Mouse (Mus musculus) hindbrain, postnatal 0 days (tissue): ENCODE measurements around the gene Ccnb1. TPM values are rescaled to one million over a fixed set of nuclear protein-coding genes. Genes with fewer than 3 reads are reported as not detected.

Experiments used
- ATAC-seq: fragments of 200-750 bp; cut with Nextera tagmentation; 2 replicates; pipeline ENCODE4 v1.8.0; 2017; ENCODE audit warnings: mild to moderate bottlenecking, moderate TSS enrichment, moderate library complexity
- DNase-seq: peaks from one replicate; pipeline ENCODE4 v3.0.0-alpha.2; 2015; ENCODE audit warnings: low spot score
- H3K27ac ChIP-seq: fragments of 300-500 bp; sonication (generic); 2 replicates; pipeline ENCODE4 v1.5.1; 2014; ENCODE audit warnings: mild to moderate bottlenecking
- H3K27me3 ChIP-seq: fragments of 300-500 bp; sonication (generic); 2 replicates; pipeline ENCODE4 v1.6.1; 2014; ENCODE audit warnings: low read length, mixed read lengths; ENCODE audit not compliant: insufficient read depth
- H3K36me3 ChIP-seq: fragments of 300-500 bp; sonication (generic); 2 replicates; pipeline ENCODE4 v1.6.1; 2014; ENCODE audit warnings: low read length, mixed read lengths; ENCODE audit not compliant: insufficient read depth
- H3K4me1 ChIP-seq: fragments of 300-500 bp; sonication (generic); 2 replicates; pipeline ENCODE4 v1.6.1; 2014; ENCODE audit warnings: antibody characterized with exemption, low read length, mixed read lengths; ENCODE audit not compliant: insufficient read depth
- H3K4me2 ChIP-seq: fragments of 300-500 bp; sonication (generic); 2 replicates; pipeline ENCODE4 v1.6.1; 2014; ENCODE audit warnings: low read depth, mild to moderate bottlenecking, low read length, moderate library complexity, mixed read lengths
- H3K4me3 ChIP-seq: fragments of 300-500 bp; sonication (generic); 2 replicates; pipeline ENCODE4 v1.5.1; 2014; ENCODE audit warnings: low read length
- H3K9ac ChIP-seq: fragments of 300-500 bp; sonication (generic); replicated peaks from 2 replicates; pipeline ENCODE4 v1.6.1; 2014; ENCODE audit warnings: mild to moderate bottlenecking, low read length, moderate library complexity, mixed read lengths
- H3K9me3 ChIP-seq: fragments of 300-500 bp; sonication (generic); 2 replicates; pipeline ENCODE4 v1.6.1; 2016; ENCODE audit warnings: low read length, mixed read lengths
- CTCF ChIP-seq: IDR thresholded peaks from 2 replicates; pipeline ENCODE4 v1.5.1; 2016; ENCODE audit warnings: antibody characterized with exemption, control low read depth, low read depth
- WGBS: fragments of 180-500 bp; shearing (Covaris S2); extraction: QIAGEN DNeasy Blood & Tissue Kit; methylation state at CpG from one replicate; pipeline ENCODE4 v1.1.7; 2014; 5-methylcytosine and 5-hydroxymethylcytosine counted together
- polyA plus RNA-seq: library from polyadenylated mRNA; unstranded; fragments of >200 nt; fragmentation: Nextera tagmentation; extraction: Ambion mirVana; gene quantifications from 2 replicates; pipeline ENCODE4 v1.2.1, GENCODE M21; 2015
- total RNA-seq: library from RNA; depleted of rRNA; stranded (reverse); fragments of >200 nt; gene quantifications from 2 replicates; pipeline ENCODE4 v1.2.3, GENCODE M21; 2014; rRNA removed

The Ccnb1 gene
- 23.1 and 34.4 TPM in 2 replicates for total RNA-seq
- polyA plus RNA-seq, result 37.6 and 44.8 TPM in 2 replicates

DNA sequence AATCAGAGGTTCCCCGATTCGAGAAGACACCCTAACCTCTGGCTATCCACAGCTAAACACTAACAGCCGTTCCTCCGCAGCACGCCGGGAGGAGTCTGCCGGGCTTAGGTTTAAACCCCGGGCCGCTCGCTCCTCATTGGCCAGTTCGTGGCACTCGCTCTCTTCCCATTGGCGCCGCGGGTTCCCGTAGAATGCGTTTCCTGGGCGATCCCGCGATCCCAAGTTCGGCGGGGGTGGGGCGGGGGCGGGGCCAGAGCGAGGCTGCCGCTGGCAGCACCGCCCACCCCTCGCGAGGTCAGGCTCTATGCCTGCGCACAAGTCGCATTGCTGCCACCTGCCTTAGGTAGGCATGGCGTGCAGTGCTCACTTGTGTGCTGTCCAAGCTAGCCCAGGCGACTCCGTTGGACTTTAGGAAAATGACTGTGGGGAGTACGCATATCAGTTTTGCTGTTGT lies at the start of gene Ccnb1:
Gene Ccnb1, minus strand, starts transcription at position 157 of the 454 bp plus-strand sequence.
- Histone ChIP-seq H3K4me2 (peak within 1 kb of the TSS; percentile 98), H3K4me1 (no peaks in the 10 kb centered on the region), H3K27me3 (no peaks in the 10 kb centered on the region), H3K9me3 (no peaks in the 10 kb centered on the region), H3K36me3 (no peaks in the 10 kb centered on the region), H3K27ac (peak within 1 kb of the TSS; percentile 12; the same call in 1 of the 2 replicates), H3K9ac (peak within 1 kb of the TSS; percentile 50), H3K4me3 (peak within 1 kb of the TSS; percentile 61)
- under 1% methylated on average over 35 of the region's 35 CpGs for WGBS
- peak; percentile 54 for TF ChIP-seq CTCF
- ATAC-seq, result peak; percentile 99
- DNase-seq, result peak; percentile 97

DNA sequence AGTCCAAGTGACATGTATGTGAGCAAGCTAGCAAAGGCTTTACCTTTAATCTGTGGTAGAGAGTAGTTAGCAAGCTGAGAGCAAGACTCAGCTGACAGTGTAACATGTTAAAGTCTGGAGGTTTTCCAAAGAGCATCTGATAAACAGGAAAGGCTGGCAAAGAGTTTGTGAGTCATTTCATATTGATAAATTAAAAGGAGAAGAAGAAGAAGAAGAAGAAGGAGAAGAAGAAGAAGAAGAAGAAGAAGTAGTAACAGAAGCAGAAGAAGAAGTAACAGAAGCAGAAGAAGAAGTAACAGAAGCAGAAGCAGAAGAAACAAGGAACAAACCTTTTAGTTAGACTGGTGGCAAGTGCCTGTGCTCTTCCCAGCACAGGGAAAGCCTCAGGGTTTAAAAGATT lies 48.4 kb upstream of the Ccnb1 start:
- H3K27ac ChIP-seq, result no peak overlapping the region
- TF ChIP-seq CTCF, result no peak
- no peak for DNase-seq

DNA sequence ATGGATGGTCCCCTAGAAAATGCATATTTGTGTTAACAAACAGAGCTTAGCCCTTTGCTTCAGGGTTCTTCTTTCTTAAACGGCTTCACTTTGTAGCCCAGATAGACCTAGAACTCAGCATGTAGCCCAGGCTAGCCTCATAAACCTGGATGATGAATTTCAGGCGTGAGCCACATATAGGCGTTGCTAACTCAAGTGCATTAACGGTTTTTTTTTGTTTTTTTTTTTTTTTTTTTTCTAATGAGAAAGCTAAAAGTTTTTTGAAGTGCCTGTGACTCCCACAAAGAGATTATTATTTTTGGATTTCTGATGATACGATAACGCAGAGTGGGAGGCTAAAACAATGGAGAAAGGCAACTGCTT lies 47.3 kb upstream of the Ccnb1 start:
- peak overlapping the region; percentile 96 for H3K4me3 ChIP-seq
- 55% methylated on average over 6 of the region's 6 CpGs for WGBS
- peak overlapping the region; percentile 26; the same call in 1 of the 2 replicates for H3K4me2 ChIP-seq
- no peaks in the 10 kb centered on the region for H3K36me3 ChIP-seq
- no peak overlapping the region for H3K9ac ChIP-seq
- peaks cover 13% of the 10 kb centered on the region for H3K4me1 ChIP-seq
- no peaks in the 10 kb centered on the region for H3K9me3 ChIP-seq
- ATAC-seq (no peak), DNase-seq (no peak)
- no peaks in the 10 kb centered on the region for H3K27me3 ChIP-seq
- peak overlapping the region; percentile 91; the same call in 1 of the 2 replicates for H3K27ac ChIP-seq
- no peak for TF ChIP-seq CTCF

More for the DNA sequence above, 48.4 kb upstream of the Ccnb1 start:
- ATAC-seq, result no peak
- no peaks in the 10 kb centered on the region for H3K36me3 ChIP-seq
- no peak overlapping the region for H3K9ac ChIP-seq
- no peaks in the 10 kb centered on the region for H3K27me3 ChIP-seq
- no peak overlapping the region for H3K4me3 ChIP-seq
- H3K4me2 ChIP-seq, result no peak overlapping the region
- H3K9me3 ChIP-seq, result no peaks in the 10 kb centered on the region
- peaks cover 13% of the 10 kb centered on the region for H3K4me1 ChIP-seq

DNA sequence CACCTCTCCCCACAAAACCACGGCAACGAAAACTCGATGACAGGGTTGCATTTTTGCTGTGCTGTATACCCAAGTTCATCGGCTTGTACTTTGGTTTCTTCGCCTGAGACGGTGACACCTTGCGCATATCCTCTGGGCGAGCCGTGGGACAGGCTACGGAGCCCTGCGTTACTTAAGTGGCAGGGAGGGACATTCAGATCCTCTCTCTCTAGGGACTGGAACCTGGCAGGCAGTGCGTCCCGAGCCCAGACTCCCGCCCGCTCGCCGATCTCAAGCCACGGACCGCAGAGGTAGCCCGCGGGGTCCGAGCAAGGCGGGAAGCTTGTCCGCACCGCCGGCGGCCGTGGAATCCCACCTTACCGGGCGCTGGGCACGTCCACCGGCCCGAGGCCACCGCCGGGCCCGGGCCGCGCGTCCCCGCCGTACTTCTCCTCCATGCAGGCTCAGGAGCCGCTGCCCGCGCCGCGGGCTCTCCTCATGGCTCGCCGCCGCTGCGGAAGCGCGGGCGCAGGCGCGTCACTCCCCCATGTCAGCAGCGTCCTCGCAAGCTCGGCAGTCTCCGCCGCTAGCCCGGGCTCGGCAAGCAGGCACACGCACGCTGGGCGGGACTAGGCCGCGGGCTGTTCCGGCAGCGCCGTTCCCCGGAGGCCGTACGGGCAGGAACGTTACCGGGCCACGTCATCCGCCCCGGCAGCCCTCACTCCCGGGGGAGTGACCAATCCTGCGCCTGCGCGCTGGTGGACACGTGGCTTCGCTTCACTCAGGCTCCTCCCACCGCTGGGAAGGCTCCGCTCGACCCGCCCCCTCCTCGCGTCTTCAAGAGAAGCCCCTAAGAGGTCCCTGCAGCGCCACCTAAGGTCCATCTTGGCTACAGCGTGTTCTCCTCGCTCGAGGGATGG lies 46.6 kb upstream of the Ccnb1 start, which contains the start of gene Slc30a5:
Gene Slc30a5, minus strand, starts transcription at position 687 of the 899 bp plus-strand sequence.
- under 1% methylated on average over 84 of the region's 94 CpGs for WGBS
- H3K9ac ChIP-seq, result peak within 1 kb of the TSS; percentile 95
- H3K27ac ChIP-seq, result peak within 1 kb of the TSS; percentile 91
- peak within 1 kb of the TSS; percentile 90 for H3K4me2 ChIP-seq
- peak; percentile 90 for TF ChIP-seq CTCF
- H3K9me3 ChIP-seq, result no peaks in the 10 kb centered on the region
- peak; percentile 100 for DNase-seq
- no peaks in the 10 kb centered on the region for H3K27me3 ChIP-seq
- H3K4me3 ChIP-seq, result peak within 1 kb of the TSS; percentile 96
- peak; percentile 98 for ATAC-seq
- H3K4me1 ChIP-seq, result peaks cover 13% of the 10 kb centered on the region
- H3K36me3 ChIP-seq, result no peaks in the 10 kb centered on the region

DNA sequence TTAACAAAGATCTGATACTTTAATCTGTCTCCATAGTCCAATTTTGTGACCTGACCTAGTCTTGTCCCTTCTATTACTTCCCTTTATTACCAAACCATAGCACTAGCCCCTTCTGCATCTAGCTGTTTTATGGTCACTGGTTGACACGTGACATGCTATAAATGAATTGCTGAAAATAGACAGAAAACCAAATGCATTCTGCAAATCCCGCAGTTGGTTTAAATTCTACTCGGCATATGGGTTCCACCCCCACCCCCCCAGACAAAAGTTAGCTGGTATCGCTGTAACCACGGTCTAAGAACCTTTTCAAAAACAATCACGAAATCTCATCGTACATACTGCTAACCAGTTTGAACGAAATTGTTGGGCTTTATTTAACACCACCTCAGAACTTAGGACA lies 45.8 kb upstream of the Ccnb1 start:
- 4% methylated on average over 8 of the region's 8 CpGs for WGBS
- peak overlapping the region; percentile 95 for H3K9ac ChIP-seq
- DNase-seq, result no peak

DNA sequence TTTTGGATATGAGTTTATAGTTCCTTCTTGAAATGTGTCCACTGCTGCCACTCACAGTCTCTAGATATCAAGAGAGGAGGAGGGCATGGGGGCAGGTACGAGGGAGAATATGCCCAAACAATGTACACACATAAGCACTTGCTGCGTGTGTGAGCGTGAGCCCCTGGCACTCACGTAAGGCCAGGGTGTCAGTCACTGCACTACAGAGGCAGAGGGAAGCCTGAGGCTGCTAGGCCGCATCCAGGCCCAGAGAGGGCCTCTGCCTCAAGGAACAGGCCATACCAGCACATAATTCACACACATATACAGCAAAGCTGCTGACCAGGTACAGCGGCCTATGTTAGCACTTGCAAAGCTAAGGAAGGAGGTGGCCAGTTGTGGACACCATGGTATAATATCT lies 44.8 kb upstream of the Ccnb1 start:
- no peak overlapping the region for H3K27ac ChIP-seq
- no peak for TF ChIP-seq CTCF
- DNase-seq (no peak), ATAC-seq (no peak)
- peaks cover 13% of the 10 kb centered on the region for H3K4me1 ChIP-seq
- H3K9ac ChIP-seq, result no peak overlapping the region
- H3K36me3 ChIP-seq, result no peaks in the 10 kb centered on the region
- H3K27me3 ChIP-seq, result no peaks in the 10 kb centered on the region
- H3K4me3 ChIP-seq, result peak overlapping the region; percentile 96; the same call in 1 of the 2 replicates
- H3K4me2 ChIP-seq, result peak overlapping the region; percentile 90
- WGBS, result 88% methylated on average over 6 of the region's 6 CpGs
- H3K9me3 ChIP-seq, result no peaks in the 10 kb centered on the region

More for the DNA sequence above, 45.8 kb upstream of the Ccnb1 start:
- Histone ChIP-seq H3K36me3 (no peaks in the 10 kb centered on the region), H3K4me3 (peak overlapping the region; percentile 96), H3K4me2 (peak overlapping the region; percentile 90), H3K9me3 (no peaks in the 10 kb centered on the region), H3K27ac (no peak overlapping the region), H3K4me1 (peaks cover 13% of the 10 kb centered on the region), H3K27me3 (no peaks in the 10 kb centered on the region)
- TF ChIP-seq CTCF, result no peak
- no peak for ATAC-seq
